Mouse (Mus musculus) adrenal gland, postnatal 4 days (tissue): ENCODE data around the gene L3mbtl1. TPM values are rescaled to one million over a fixed set of nuclear protein-coding genes. Genes with fewer than 3 reads are reported as not detected.

ENCODE experiments used
- DNase-seq, 2 experiments: peaks; one replicate each; pipeline ENCODE4 v3.0.0; 2021 to 2022; ENCODE audit warnings: low spot score in 2 of 2, mixed read lengths in 2 of 2
- total RNA-seq, 2 experiments: library from RNA; stranded (reverse); gene quantifications; 2 replicates each; pipeline ENCODE4 v1.2.3; 2021

The L3mbtl1 gene
- total RNA-seq, 2 experiments from 2014 or later = 0.53 to 1.0 TPM

GRCm38 (mm10) chr2:162992084-162992437 lies 48.8 kb downstream of the L3mbtl1 start:
- DNase-seq = no peak

DNA sequence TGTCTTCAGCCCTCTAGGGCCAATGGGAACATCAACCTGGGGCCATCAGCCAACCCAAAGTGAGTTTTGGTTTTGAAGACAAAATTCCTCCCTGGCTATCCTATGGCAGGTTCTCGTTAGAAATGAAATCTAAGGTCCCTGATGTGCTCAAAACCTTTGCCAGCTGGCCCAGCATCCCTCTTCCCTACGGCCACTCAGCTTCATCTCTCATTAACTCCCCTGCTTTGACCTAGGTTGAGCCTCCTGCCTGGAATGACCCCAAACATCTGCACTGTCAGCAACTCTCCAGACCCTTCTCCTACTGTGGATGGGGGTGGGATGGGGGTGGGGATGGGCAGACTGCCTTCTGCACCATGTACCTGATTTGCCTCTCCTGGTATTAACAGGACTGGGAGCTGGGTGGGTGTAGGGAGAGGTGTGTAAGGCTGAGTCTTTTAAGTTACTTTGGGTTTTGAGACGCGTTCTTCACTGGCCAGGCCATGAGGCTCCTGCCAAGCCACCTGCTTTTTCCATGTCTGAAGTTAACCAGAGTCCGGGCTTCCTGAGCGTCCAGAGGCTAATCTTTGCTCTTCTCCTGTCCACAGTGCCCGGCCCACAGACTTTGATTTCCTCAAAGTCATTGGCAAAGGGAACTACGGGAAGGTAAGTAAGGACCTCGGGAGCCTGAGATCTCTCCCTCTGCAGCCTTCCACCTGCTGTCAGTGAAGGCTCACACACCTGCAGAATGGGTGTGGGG lies 50.8 kb downstream of the L3mbtl1 start:
- no peak for DNase-seq

DNA sequence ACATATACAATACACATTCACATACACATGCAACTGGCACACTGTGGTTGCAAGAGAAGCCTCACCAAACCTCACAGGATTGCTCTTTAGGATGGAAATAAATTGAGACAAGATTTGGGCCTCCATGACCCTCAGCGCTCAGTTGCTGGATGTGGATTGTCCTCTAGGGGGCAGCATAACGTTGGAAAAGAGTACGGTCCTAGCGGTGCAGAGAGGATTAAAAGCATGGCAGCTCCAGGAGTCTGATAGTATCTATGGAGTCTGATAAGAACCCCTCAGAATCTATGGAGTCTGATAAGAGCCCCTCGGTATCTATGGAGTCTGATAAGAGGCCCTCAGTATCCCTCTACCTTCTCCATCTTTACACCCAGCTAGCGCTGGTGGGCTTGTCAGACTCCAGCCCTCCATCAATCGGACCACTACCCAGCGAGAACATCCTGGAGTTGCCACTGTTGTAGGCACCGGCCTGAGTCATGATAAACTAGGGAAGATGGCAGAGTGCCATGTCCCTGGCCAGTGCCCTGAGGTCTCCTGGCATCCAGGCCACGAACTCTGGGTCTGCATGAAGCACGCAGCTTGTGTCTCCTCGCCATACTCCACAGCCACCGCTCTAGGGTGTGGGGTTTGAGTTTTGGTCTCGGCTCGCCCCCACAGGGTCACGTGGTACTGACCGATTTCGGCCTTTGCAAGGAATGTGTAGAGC lies 55.4 kb downstream of the L3mbtl1 start:
- peak; percentile 43 to 50 for DNase-seq

- no peak for DNase-seq
These were observed 56.5 kb downstream of the L3mbtl1 start for GRCm38 (mm10) chr2:162999744-163000143.

- no peak for DNase-seq
These were observed 57.8 kb downstream of the L3mbtl1 start for GRCm38 (mm10) chr2:163001071-163001470.

DNA sequence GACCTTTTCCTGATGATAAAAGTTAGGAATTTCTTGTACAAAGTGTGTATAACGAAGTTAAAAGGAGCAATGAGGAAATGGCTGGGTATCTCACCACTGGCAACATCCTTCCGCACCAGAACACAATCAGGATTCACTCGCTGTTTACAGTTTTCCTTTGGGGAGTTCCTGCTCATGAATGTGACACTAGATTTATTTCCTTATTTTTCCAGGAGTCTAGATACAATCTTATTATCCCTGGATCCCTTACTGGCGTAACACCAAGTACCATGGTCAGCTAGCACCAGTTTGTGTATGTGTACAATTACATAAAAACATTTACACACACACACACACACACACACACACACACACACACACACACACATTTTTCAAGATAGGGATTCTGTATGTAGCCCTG lies 64.0 kb downstream of the L3mbtl1 start:
- no peak for DNase-seq

GRCm38 (mm10) chr2:163016916-163017743 lies 73.9 kb downstream of the L3mbtl1 start, which contains the start of gene Ift52:
Gene Ift52 (plus strand): TSS chr2:163017354.
- peak; percentile 75 to 81 for DNase-seq

Other genes starting within 250 kb of the L3mbtl1 start
- 100 to 1,000 TPM; 244 to 280 TPM for gene Srsf6, start 11.9 kb upstream of the L3mbtl1 start, total RNA-seq
- gene Sgk2, start 43.9 kb downstream of the L3mbtl1 start, total RNA-seq = 1 to 10 TPM; 1.9 to 3.6 TPM
- gene Ift52, start 73.9 kb downstream of the L3mbtl1 start, total RNA-seq = 10 to 100 TPM; 56.6 to 62.0 TPM
- 10 to 100 TPM; 20.4 to 24.0 TPM for gene Mybl2, start 111.2 kb downstream of the L3mbtl1 start, total RNA-seq
- gene Gtsf1l, start 144.4 kb downstream of the L3mbtl1 start, total RNA-seq = not detected